Comparison of ENCODE assay signal across 28 mouse cellular contexts in the genomic region with DNA sequence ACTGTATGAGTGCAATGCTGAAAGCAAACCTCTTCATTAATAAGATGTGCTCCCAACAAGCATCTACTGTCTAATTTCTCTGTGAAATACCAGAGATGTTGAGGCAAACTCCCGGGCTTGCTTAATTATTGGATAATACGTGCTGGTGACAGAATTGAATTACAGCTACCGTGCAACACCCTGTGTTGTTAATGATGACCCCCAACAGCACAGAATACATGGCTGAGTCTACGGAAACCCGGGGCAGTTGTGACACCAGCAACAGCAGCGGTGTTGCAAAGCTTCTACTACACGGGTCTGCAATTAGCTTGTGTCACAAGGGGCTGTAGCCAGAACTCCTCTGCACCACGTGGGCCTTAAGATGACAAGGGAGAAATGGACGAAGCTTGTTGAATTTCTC.
"Had no signal": no experiment of that assay in that cellular context is flagged by ENCODE, and none has a peak within 500 bp of the region (broad histone marks: within the 10 kb centered on the region; RNA-seq: fewer than 3 reads in every experiment).

No protein-coding gene starts in this region.

- H3K9me3 ChIP-seq: embryonic facial prominence, embryonic 10.5 days; embryonic facial prominence, embryonic 12.5 days; embryonic facial prominence, embryonic 13.5 days; embryonic facial prominence, embryonic 15.5 days; forebrain, embryonic 10.5 days; forebrain, embryonic 12.5 days; forebrain, embryonic 13.5 days; forebrain, embryonic 15.5 days had no signal

- ATAC-seq: forebrain, embryonic 13.5 days; forebrain, embryonic 14.5 days; forebrain, embryonic 15.5 days; forebrain, embryonic 16.5 days; forebrain, postnatal 0 days had no signal

- DNase-seq: cerebellum, adult 2 months; cerebellum, adult 8-10 months; cerebellum, adult 9-10 months; cerebellum, adult 9-11 months; cerebellum, postnatal 10 days; cerebellum, postnatal 14 days; cerebellum, postnatal 25 days; cerebellum, postnatal 36 days; embryo, embryonic 11 days; forebrain, postnatal 0 days; gastrocnemius, adult 2 months; gastrocnemius, postnatal 10 days; gastrocnemius, postnatal 14 days; gastrocnemius, postnatal 25 days; gastrocnemius, postnatal 36 days; heart, adult 18-20 months; heart, adult 2 months had no signal

- H3K9ac ChIP-seq: embryonic facial prominence, embryonic 12.5 days; embryonic facial prominence, embryonic 13.5 days; embryonic facial prominence, embryonic 15.5 days; forebrain, embryonic 12.5 days; forebrain, embryonic 13.5 days; forebrain, embryonic 15.5 days; forebrain, postnatal 0 days had no signal

- H3K27me3 ChIP-seq: embryonic facial prominence, embryonic 13.5 days; embryonic facial prominence, embryonic 15.5 days; forebrain, embryonic 13.5 days; forebrain, embryonic 15.5 days had no signal

- H3K4me2 ChIP-seq: embryonic facial prominence, embryonic 12.5 days; embryonic facial prominence, embryonic 13.5 days; embryonic facial prominence, embryonic 15.5 days; forebrain, embryonic 12.5 days; forebrain, embryonic 13.5 days; forebrain, embryonic 15.5 days had no signal

- H3K4me3 ChIP-seq: embryonic facial prominence, embryonic 10.5 days; embryonic facial prominence, embryonic 12.5 days; embryonic facial prominence, embryonic 13.5 days; embryonic facial prominence, embryonic 15.5 days; erythroblast, embryonic 14.5 days; forebrain, embryonic 10.5 days; forebrain, embryonic 12.5 days; forebrain, embryonic 13.5 days; forebrain, embryonic 15.5 days; gastrocnemius, adult 2 months; heart, adult 2 months had no signal

- H3K36me3 ChIP-seq: embryonic facial prominence, embryonic 10.5 days; embryonic facial prominence, embryonic 12.5 days; embryonic facial prominence, embryonic 13.5 days; embryonic facial prominence, embryonic 15.5 days; forebrain, embryonic 10.5 days; forebrain, embryonic 12.5 days; forebrain, embryonic 15.5 days had no signal

- H3K4me1 ChIP-seq: embryonic facial prominence, embryonic 12.5 days; embryonic facial prominence, embryonic 13.5 days; embryonic facial prominence, embryonic 15.5 days; forebrain, embryonic 10.5 days; forebrain, embryonic 12.5 days; forebrain, embryonic 13.5 days; forebrain, embryonic 15.5 days had no signal

- H3K27ac ChIP-seq: embryonic facial prominence, embryonic 10.5 days; embryonic facial prominence, embryonic 12.5 days; embryonic facial prominence, embryonic 13.5 days; embryonic facial prominence, embryonic 15.5 days; forebrain, embryonic 10.5 days; forebrain, embryonic 12.5 days; forebrain, embryonic 13.5 days; forebrain, embryonic 15.5 days; gastrocnemius, adult 2 months; heart, adult 2 months had no signal
